Mouse (Mus musculus) cerebellum, adult 2 months (tissue): ENCODE results near the gene Ube2j2.

Source experiments
- CTCF ChIP-seq: fragments of 200-500 bp; IDR thresholded peaks from 2 replicates; pipeline ENCODE4 v1.5.1; 2011; ENCODE audit warnings: low read depth, mild to moderate bottlenecking, control low read depth, low read length, moderate library complexity, borderline replicate concordance; ENCODE audit not compliant: insufficient read depth
- POLR2A ChIP-seq: fragments of 200-500 bp; IDR thresholded peaks from 2 replicates; pipeline ENCODE4 v1.6.1; 2011; ENCODE audit warnings: low read length, control low read depth, borderline replicate concordance; ENCODE audit not compliant: insufficient read depth

DNA sequence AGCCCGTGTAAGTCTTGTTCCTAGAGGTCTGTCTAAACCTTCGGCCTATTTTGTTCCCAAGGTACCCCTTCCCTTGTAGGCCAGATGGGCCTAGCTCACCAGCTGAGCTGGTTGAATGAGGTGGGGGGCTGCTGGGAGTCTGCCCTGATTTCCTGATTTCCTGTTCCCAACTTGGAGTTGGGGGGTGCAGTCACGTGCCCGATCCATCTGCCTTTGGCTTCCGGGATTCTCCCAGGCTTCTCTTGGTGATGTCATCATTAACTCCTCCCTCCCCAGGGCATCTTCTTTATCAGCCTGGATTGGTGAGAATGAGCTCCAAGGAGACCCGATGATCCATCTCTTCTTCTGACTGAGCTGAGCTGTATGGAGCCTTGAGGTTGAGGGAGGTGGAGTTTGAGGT, 48.4 kb upstream of the Ube2j2 start:
- no peak for TF ChIP-seq CTCF
- TF ChIP-seq POLR2A: no peak; the same call in 1 of the 2 replicates
